Comparison of ENCODE assay signal across 22 mouse cellular contexts in the genomic region with DNA sequence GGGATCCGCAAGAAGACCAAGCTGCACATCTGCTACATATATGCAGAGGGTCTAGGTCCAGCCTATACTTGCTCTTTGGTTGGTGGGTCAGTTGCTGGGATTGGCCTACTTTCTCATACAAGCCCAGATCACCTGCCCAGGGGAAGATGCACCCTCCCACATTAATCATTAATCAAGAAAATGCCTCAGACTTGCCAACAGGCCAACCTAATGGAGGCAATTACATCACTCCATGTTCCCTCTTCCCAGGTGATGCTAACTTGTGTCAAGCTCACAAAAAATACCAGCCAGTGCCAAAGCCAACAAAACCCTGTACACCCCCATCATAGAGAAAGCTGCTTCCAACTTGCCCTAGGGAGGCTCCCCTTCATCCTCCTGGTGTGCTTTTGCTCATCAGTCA. TPM values are rescaled to one million over a fixed set of nuclear protein-coding genes. Genes with fewer than 3 reads are reported as not detected.
DNase-seq lines count a peak whose midpoint lies in the region; ATAC-seq and TF ChIP-seq lines count a peak whose summit lies in the region.
"Had no signal": no experiment of that assay in that cellular context is flagged by ENCODE, and none has a peak within 500 bp of the region (broad histone marks: within the 10 kb centered on the region; RNA-seq: fewer than 3 reads in every experiment).

No protein-coding gene starts in this region.

- 87% methylated on average over 1 of the region's 1 CpGs for WGBS in forebrain, embryonic 15.5 days
- WGBS in forebrain, embryonic 12.5 days: 100% methylated on average over 1 of the region's 1 CpGs
- 89% methylated on average over 1 of the region's 1 CpGs for WGBS in kidney, adult 2 months
- WGBS in lung, embryonic 14.5 days: 96% methylated on average over 1 of the region's 1 CpGs

- H3K4me1 ChIP-seq in forebrain, embryonic 15.5 days: peaks cover 35% of the 10 kb centered on the region
- H3K4me1 ChIP-seq in forebrain, embryonic 12.5 days: peaks cover 9% of the 10 kb centered on the region; the same call in 1 of the 2 replicates
- H3K4me1 ChIP-seq in kidney, adult 2 months (ENCODE audit: control insufficient read depth, insufficient read depth, low read length): peaks cover 9% of the 10 kb centered on the region; the same call in 1 of the 2 replicates
- peaks cover 33% of the 10 kb centered on the region for H3K4me1 ChIP-seq in lung, embryonic 14.5 days (ENCODE audit: insufficient read depth)
- H3K4me1 ChIP-seq in brown adipose tissue, adult 24 weeks (ENCODE audit: control insufficient read depth, insufficient read depth, insufficient read length, low read length): peaks cover 38% of the 10 kb centered on the region

- 0 out of 2 replicates have a peak overlapping the region, but pooled peaks have one; percentile 6 for H3K27ac ChIP-seq in forebrain, embryonic 15.5 days (replicated peaks)
- H3K27ac ChIP-seq in forebrain, embryonic 12.5 days: no peak overlapping the region
- H3K27ac ChIP-seq in kidney, adult 2 months (ENCODE audit: insufficient read depth, low read depth, low read length): no peak overlapping the region
- H3K27ac ChIP-seq in lung, embryonic 14.5 days (ENCODE audit: low read depth): 0 out of 2 replicates have a peak overlapping the region, but pooled peaks have one; percentile 32
- peak overlapping the region; percentile 64; the same call in 1 of the 2 replicates for H3K27ac ChIP-seq in brown adipose tissue, adult 24 weeks (replicated peaks; ENCODE audit: low read depth, low read length)
- H3K27ac ChIP-seq: macrophage; midbrain, embryonic 12.5 days had no signal

- no peak for TF ChIP-seq POLR2A in kidney, adult 2 months (IDR thresholded peaks at IDR 0.05; ENCODE audit: low read depth, low read length)

- H3K4me3 ChIP-seq in forebrain, embryonic 15.5 days: no peak overlapping the region
- no peak overlapping the region for H3K4me3 ChIP-seq in forebrain, embryonic 12.5 days (replicated peaks)
- H3K4me3 ChIP-seq in kidney, adult 2 months (ENCODE audit: insufficient read depth, low read depth, low read length): no peak overlapping the region
- no peak overlapping the region for H3K4me3 ChIP-seq in lung, embryonic 14.5 days (ENCODE audit: low read depth, low read length)
- no peak overlapping the region for H3K4me3 ChIP-seq in brown adipose tissue, adult 24 weeks (ENCODE audit: insufficient read depth, low read depth, low read length)
- H3K4me3 ChIP-seq: erythroblast, embryonic 14.5 days; liver, embryonic 12.5 days; midbrain, embryonic 12.5 days had no signal

- H3K9me3 ChIP-seq in forebrain, embryonic 15.5 days: no peaks in the 10 kb centered on the region
- no peaks in the 10 kb centered on the region for H3K9me3 ChIP-seq in forebrain, embryonic 12.5 days
- H3K9me3 ChIP-seq in lung, embryonic 14.5 days (ENCODE audit: low read depth, low read length): no peaks in the 10 kb centered on the region
- H3K9me3 ChIP-seq: liver, embryonic 12.5 days; midbrain, embryonic 12.5 days had no signal

- no peak for ATAC-seq in forebrain, embryonic 15.5 days (replicated peaks)
- ATAC-seq in forebrain, embryonic 12.5 days (ENCODE audit: low FRiP score): no peak
- no peak for ATAC-seq in lung, embryonic 14.5 days (ENCODE audit: insufficient read depth)
- ATAC-seq: forebrain, postnatal 0 days; hindbrain, embryonic 16.5 days; liver, embryonic 12.5 days had no signal

- no peak overlapping the region for H3K9ac ChIP-seq in forebrain, embryonic 15.5 days (replicated peaks)
- H3K9ac ChIP-seq in forebrain, embryonic 12.5 days: no peak overlapping the region
- H3K9ac ChIP-seq in lung, embryonic 14.5 days: no peak overlapping the region
- H3K9ac ChIP-seq: forebrain, postnatal 0 days; liver, embryonic 12.5 days; midbrain, embryonic 12.5 days had no signal

- TF ChIP-seq CTCF in kidney, adult 2 months (conservative IDR thresholded peaks at IDR 0.05; ENCODE audit: insufficient read depth, insufficient read length, low read depth, low read length): no peak
- no peak for TF ChIP-seq CTCF in lung, embryonic 14.5 days (IDR thresholded peaks at IDR 0.05; ENCODE audit: low read depth)

- DNase-seq in kidney, adult 2 months: peak; percentile 51
- DNase-seq in kidney, adult 18-20 months: no peak
- no peak for DNase-seq in lung, embryonic 14.5 days
- DNase-seq in lung, postnatal 36 days: no peak
- DNase-seq in adrenal gland, postnatal 25 days: no peak
- DNase-seq: adrenal gland, adult 2 months; cerebellum, adult 11-12 months; cerebellum, postnatal 25 days; forebrain, postnatal 0 days; heart, adult 18-20 months; heart, postnatal 4 days; right cerebral cortex, postnatal 14 days; thymus, postnatal 4 days had no signal

- H3K4me2 ChIP-seq in forebrain, embryonic 15.5 days (replicated peaks): no peak overlapping the region
- no peak overlapping the region for H3K4me2 ChIP-seq in forebrain, embryonic 12.5 days
- H3K4me2 ChIP-seq in lung, embryonic 14.5 days: no peak overlapping the region
- H3K4me2 ChIP-seq: liver, embryonic 12.5 days; midbrain, embryonic 12.5 days had no signal

- H3K36me3 ChIP-seq in forebrain, embryonic 15.5 days: peaks cover 3% of the 10 kb centered on the region; the same call in 1 of the 2 replicates
- H3K36me3 ChIP-seq in forebrain, embryonic 12.5 days (replicated peaks): peaks cover 25% of the 10 kb centered on the region
- H3K36me3 ChIP-seq in kidney, adult 2 months (ENCODE audit: control insufficient read depth, insufficient read depth, low read length): no peaks in the 10 kb centered on the region
- peaks cover 14% of the 10 kb centered on the region; the same call in 1 of the 2 replicates for H3K36me3 ChIP-seq in lung, embryonic 14.5 days (ENCODE audit: insufficient read depth)
- H3K36me3 ChIP-seq: liver, embryonic 12.5 days had no signal

- no peaks in the 10 kb centered on the region for H3K27me3 ChIP-seq in forebrain, embryonic 15.5 days
- no peaks in the 10 kb centered on the region for H3K27me3 ChIP-seq in forebrain, embryonic 12.5 days
- no peaks in the 10 kb centered on the region for H3K27me3 ChIP-seq in kidney, adult 2 months (replicated peaks; ENCODE audit: control insufficient read depth, insufficient read depth, low read length)
- H3K27me3 ChIP-seq in lung, embryonic 14.5 days (ENCODE audit: insufficient read depth, low read length): no peaks in the 10 kb centered on the region
- H3K27me3 ChIP-seq: CH12.LX; liver, embryonic 12.5 days; midbrain, embryonic 12.5 days had no signal

RNA-seq across cellular contexts. Expression of gene Rnf144a, which starts 14.3 kb away (rescaled TPM):
- polyA plus RNA-seq in forebrain, embryonic 15.5 days (2015; fragmentation: Nextera tagmentation; extraction: Ambion mirVana): 39.6 and 40.2 TPM in 2 replicates
- 50.7 and 52.1 TPM in 2 replicates for polyA plus RNA-seq in forebrain, embryonic 12.5 days (2016; fragmentation: Nextera tagmentation; extraction: Ambion mirVana)
- polyA plus RNA-seq in kidney, adult 2 months (2012; rRNA removed): 12.6 and 12.7 TPM in 2 replicates
- polyA plus RNA-seq in lung, embryonic 14.5 days (2014; fragmentation: Nextera tagmentation; extraction: Ambion mirVana): 45.6 and 46.9 TPM in 2 replicates
- 16.9 and 22.9 TPM in 2 replicates for polyA plus RNA-seq in brown adipose tissue, adult 24 weeks (2012; ENCODE audit: insufficient read depth, insufficient read length, missing spikeins)
- 15.1 and 21.5 TPM in 2 replicates for total RNA-seq in adrenal gland, postnatal 25 days (2021)
- polyA plus RNA-seq: erythroblast, embryonic 14.5 days had no signal

RNA-seq across cellular contexts. Expression of gene Rsad2, which starts 55.5 kb away (rescaled TPM):
- polyA plus RNA-seq in forebrain, embryonic 15.5 days (2015; fragmentation: Nextera tagmentation; extraction: Ambion mirVana): 0.43 and 0.49 TPM in 2 replicates
- 0.36 and 0.79 TPM in 2 replicates for polyA plus RNA-seq in forebrain, embryonic 12.5 days (2016; fragmentation: Nextera tagmentation; extraction: Ambion mirVana)
- polyA plus RNA-seq in kidney, adult 2 months (2012; rRNA removed): 17.6 and 19.8 TPM in 2 replicates
- polyA plus RNA-seq in lung, embryonic 14.5 days (2014; fragmentation: Nextera tagmentation; extraction: Ambion mirVana): 0.30 and 0.31 TPM in 2 replicates
- 2.9 and 8.1 TPM in 2 replicates for polyA plus RNA-seq in brown adipose tissue, adult 24 weeks (2012; ENCODE audit: insufficient read depth, insufficient read length, missing spikeins)
- 18.5 and 19.1 TPM in 2 replicates for total RNA-seq in adrenal gland, postnatal 25 days (2021)

Comparison
In these comparisons a context has a peak if more than half of its experiments do, and no peak if none do; other contexts are left out.
1. H3K27ac ChIP-seq: peak in forebrain, embryonic 15.5 days (single experiment), lung, embryonic 14.5 days (single experiment) and brown adipose tissue, adult 24 weeks (single experiment); none in forebrain, embryonic 12.5 days (single experiment) and kidney, adult 2 months (single experiment).